Mouse (Mus musculus): ENCODE measurements around the gene Gli2. TPM values are rescaled to one million over a fixed set of nuclear protein-coding genes. Genes with fewer than 3 reads are reported as not detected.

The Gli2 gene
- polyA plus RNA-seq, 1 experiment from 2014 or later = 1.1 TPM

DNA sequence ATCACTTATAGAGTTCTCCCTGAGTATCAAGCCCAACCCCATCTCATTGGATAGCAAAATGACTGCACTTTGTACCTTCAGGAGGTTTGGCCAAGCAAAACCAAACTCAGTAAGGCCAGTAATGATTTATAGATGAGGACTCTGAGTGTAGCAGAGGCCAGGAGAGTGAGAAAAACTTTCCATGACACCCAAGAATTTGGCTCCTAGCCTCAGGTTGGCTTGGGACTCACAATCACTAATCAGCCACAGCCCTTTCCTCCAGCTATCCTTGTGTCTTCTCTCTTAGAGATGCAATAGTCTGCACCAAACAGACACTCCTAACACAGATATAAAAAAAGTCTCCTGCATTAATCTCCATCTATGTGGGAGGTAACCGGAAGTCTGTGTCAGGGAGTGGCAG lies 31.1 kb downstream of the Gli2 start:
- WGBS = 93% methylated on average over 1 of the region's 1 CpGs
- no peak for ATAC-seq
- H3K36me3 ChIP-seq (ENCODE audit: control insufficient read depth, insufficient read depth, low read length) = no peaks in the 10 kb centered on the region

DNA sequence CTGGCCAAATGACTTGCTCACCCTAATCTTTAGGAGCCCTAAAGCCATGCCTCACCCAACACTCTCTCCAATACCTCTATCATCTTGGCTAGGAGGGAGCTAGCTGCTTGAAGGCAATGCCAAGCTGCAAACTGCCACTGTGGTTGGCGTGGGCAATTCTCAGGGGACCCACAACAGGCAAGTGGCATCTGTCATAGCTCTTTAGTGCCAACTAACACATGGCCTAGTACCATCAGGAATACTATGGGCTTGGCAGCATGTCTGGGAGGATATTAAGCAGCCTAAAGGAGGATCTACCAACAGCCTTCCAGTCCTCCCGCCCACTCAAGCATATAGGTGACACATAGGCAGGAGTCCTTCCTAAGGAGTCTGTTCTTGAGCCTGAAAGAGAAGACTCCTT lies 33.3 kb downstream of the Gli2 start:
- no peak for ATAC-seq

More for the DNA sequence above, 31.1 kb downstream of the Gli2 start:
- Histone ChIP-seq H3K4me2 (ENCODE audit: low read length) (no peak overlapping the region), H3K9me3 (replicated peaks; ENCODE audit: control insufficient read depth, low read length, poor library complexity, severe bottlenecking) (no peaks in the 10 kb centered on the region), H3K27me3 (ENCODE audit: control insufficient read depth, insufficient read depth, low read depth, low read length) (no peaks in the 10 kb centered on the region), H3K9ac (ENCODE audit: low read depth, low read length) (no peak overlapping the region), H3K4me1 (ENCODE audit: control insufficient read depth, insufficient read depth, low read length) (no peaks in the 10 kb centered on the region), H3K27ac (ENCODE audit: low read length) (no peak overlapping the region), H3K4me3 (ENCODE audit: low read depth, low read length) (no peak overlapping the region)

GRCm38 (mm10) chr1:119019056-119019455 lies 34.4 kb downstream of the Gli2 start:
- Histone ChIP-seq H3K4me1 (ENCODE audit: control insufficient read depth, insufficient read depth, low read length) (no peaks in the 10 kb centered on the region), H3K36me3 (ENCODE audit: control insufficient read depth, insufficient read depth, low read length) (no peaks in the 10 kb centered on the region)
- no peak for ATAC-seq

More for the DNA sequence above, 33.3 kb downstream of the Gli2 start:
- H3K27ac ChIP-seq (ENCODE audit: low read length) = no peak overlapping the region
- H3K36me3 ChIP-seq (ENCODE audit: control insufficient read depth, insufficient read depth, low read length) = no peaks in the 10 kb centered on the region
- H3K4me1 ChIP-seq (ENCODE audit: control insufficient read depth, insufficient read depth, low read length) = no peaks in the 10 kb centered on the region
- H3K4me2 ChIP-seq (ENCODE audit: low read length) = no peak overlapping the region
- WGBS = 84% methylated on average over 2 of the region's 2 CpGs
- no peaks in the 10 kb centered on the region for H3K9me3 ChIP-seq (replicated peaks; ENCODE audit: control insufficient read depth, low read length, poor library complexity, severe bottlenecking)
- no peaks in the 10 kb centered on the region for H3K27me3 ChIP-seq (ENCODE audit: control insufficient read depth, insufficient read depth, low read depth, low read length)
- H3K4me3 ChIP-seq (ENCODE audit: low read depth, low read length) = no peak overlapping the region
- H3K9ac ChIP-seq (ENCODE audit: low read depth, low read length) = no peak overlapping the region

DNA sequence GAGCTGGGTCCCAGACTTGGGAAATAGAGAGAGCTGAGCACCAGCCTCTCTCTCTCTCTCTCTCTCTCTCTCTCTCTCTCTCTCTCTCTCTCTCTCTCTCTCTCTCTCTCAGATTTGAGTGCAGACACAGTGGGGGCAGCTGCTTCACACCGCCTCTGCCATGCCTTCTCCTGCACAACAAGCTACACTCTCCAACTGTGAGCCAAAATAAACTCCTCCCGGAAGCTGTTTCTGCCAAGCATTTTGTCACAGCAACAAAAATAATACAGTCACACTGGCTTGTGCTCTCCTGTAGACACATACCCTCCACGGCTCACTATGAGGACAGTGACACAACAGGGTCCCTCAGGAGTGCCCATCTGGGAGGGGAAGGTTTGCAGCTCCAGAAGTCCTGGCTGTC lies 36.6 kb downstream of the Gli2 start:
- no peaks in the 10 kb centered on the region for H3K36me3 ChIP-seq (ENCODE audit: control insufficient read depth, insufficient read depth, low read length)
- no peak overlapping the region for H3K4me2 ChIP-seq (ENCODE audit: low read length)
- H3K4me1 ChIP-seq (ENCODE audit: control insufficient read depth, insufficient read depth, low read length) = no peaks in the 10 kb centered on the region
- no peak overlapping the region for H3K4me3 ChIP-seq (ENCODE audit: low read depth, low read length)
- H3K9ac ChIP-seq (ENCODE audit: low read depth, low read length) = no peak overlapping the region
- no peaks in the 10 kb centered on the region for H3K9me3 ChIP-seq (replicated peaks; ENCODE audit: control insufficient read depth, low read length, poor library complexity, severe bottlenecking)
- ATAC-seq = no peak
- H3K27ac ChIP-seq (ENCODE audit: low read length) = no peak overlapping the region
- no peaks in the 10 kb centered on the region for H3K27me3 ChIP-seq (ENCODE audit: control insufficient read depth, insufficient read depth, low read depth, low read length)
- WGBS = 90% methylated on average over 3 of the region's 3 CpGs

More at GRCm38 (mm10) chr1:119019056-119019455, 34.4 kb downstream of the Gli2 start:
- H3K9ac ChIP-seq (ENCODE audit: low read depth, low read length) = no peak overlapping the region
- no peaks in the 10 kb centered on the region for H3K27me3 ChIP-seq (ENCODE audit: control insufficient read depth, insufficient read depth, low read depth, low read length)
- H3K27ac ChIP-seq (ENCODE audit: low read length) = no peak overlapping the region
- no peak overlapping the region for H3K4me3 ChIP-seq (ENCODE audit: low read depth, low read length)
- no peak overlapping the region for H3K4me2 ChIP-seq (ENCODE audit: low read length)
- H3K9me3 ChIP-seq (replicated peaks; ENCODE audit: control insufficient read depth, low read length, poor library complexity, severe bottlenecking) = no peaks in the 10 kb centered on the region

DNA sequence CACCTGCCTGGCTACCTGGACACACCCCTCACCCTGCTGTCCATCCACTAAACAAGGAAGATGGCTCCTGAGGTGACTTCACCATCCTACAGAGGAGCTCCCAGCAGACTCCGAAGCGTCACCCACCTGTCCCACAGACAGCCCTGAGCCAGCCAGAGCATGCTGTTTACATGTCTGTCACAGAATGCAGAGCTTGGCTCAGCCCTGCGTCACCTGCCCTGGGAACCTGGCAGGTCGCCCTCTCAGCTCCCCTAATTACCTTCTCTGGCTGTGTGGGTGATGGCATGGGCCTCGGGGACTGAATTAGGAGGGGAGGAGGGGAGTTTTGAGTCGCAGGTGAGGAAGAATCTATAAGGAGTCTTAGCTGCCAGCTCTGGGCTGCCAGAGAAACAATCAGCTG lies 38.3 kb downstream of the Gli2 start:
- Histone ChIP-seq H3K9ac (ENCODE audit: low read depth, low read length) (no peak overlapping the region), H3K4me2 (ENCODE audit: low read length) (no peak overlapping the region), H3K36me3 (ENCODE audit: control insufficient read depth, insufficient read depth, low read length) (no peaks in the 10 kb centered on the region), H3K27ac (ENCODE audit: low read length) (no peak overlapping the region), H3K27me3 (ENCODE audit: control insufficient read depth, insufficient read depth, low read depth, low read length) (no peaks in the 10 kb centered on the region), H3K4me1 (ENCODE audit: control insufficient read depth, insufficient read depth, low read length) (no peaks in the 10 kb centered on the region), H3K4me3 (ENCODE audit: low read depth, low read length) (no peak overlapping the region), H3K9me3 (replicated peaks; ENCODE audit: control insufficient read depth, low read length, poor library complexity, severe bottlenecking) (no peaks in the 10 kb centered on the region)
- WGBS = 84% methylated on average over 6 of the region's 6 CpGs
- no peak for ATAC-seq

DNA sequence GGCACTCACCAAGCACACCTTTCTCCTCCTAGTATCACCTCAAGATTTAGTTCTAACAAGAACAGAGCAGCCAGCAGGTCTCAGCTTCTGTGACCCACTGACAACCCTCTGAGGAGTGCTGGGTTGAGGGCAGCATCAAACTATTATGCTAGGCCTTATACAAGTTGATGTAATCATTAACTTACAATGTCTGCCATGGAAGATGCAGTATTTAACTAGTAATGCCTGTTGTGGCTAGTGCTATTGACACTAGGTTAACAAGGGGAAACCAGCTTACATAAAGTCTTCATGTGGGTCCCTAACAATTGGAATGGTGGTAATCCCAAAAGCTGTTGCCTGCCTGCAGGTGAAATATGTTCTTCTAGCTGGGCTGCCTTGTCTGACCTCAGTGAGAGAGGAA lies 44.5 kb downstream of the Gli2 start:
- no peak for ATAC-seq
- Histone ChIP-seq H3K27me3 (ENCODE audit: control insufficient read depth, insufficient read depth, low read depth, low read length) (no peaks in the 10 kb centered on the region), H3K36me3 (ENCODE audit: control insufficient read depth, insufficient read depth, low read length) (no peaks in the 10 kb centered on the region), H3K27ac (ENCODE audit: low read length) (no peak overlapping the region), H3K4me2 (ENCODE audit: low read length) (no peak overlapping the region), H3K4me1 (ENCODE audit: control insufficient read depth, insufficient read depth, low read length) (no peaks in the 10 kb centered on the region), H3K9ac (ENCODE audit: low read depth, low read length) (no peak overlapping the region), H3K4me3 (ENCODE audit: low read depth, low read length) (no peak overlapping the region), H3K9me3 (replicated peaks; ENCODE audit: control insufficient read depth, low read length, poor library complexity, severe bottlenecking) (no peaks in the 10 kb centered on the region)

DNA sequence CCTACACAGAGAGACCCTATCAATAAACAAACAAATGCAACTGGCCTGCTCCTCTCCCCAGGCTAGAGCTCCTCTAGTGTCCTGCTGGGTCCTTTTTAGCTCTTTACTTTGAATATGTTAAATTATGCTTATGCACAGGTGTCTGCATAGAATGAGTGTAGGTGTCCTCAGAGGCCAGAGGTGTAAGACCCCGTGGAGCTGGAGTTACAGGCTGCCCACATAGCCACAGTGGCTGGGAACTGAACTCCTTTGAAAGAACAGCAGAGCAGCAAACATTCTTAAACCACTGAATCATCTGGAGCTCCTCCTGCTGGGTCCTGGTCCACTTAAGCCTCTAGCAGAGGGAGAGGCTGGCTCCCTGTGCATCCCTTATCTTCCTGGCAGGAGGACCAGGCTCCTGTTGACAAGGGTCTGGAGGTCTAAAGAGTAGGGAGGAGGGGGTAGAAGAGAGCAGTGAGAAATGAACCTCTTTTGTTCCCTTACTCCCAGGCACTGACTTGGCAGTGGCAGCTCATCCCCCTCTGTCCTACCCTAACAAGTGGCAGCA lies 49.5 kb downstream of the Gli2 start:
- Histone ChIP-seq H3K4me3 (ENCODE audit: low read depth, low read length) (no peak overlapping the region), H3K27me3 (ENCODE audit: control insufficient read depth, insufficient read depth, low read depth, low read length) (no peaks in the 10 kb centered on the region), H3K4me2 (ENCODE audit: low read length) (no peak overlapping the region), H3K4me1 (ENCODE audit: control insufficient read depth, insufficient read depth, low read length) (no peaks in the 10 kb centered on the region), H3K9me3 (replicated peaks; ENCODE audit: control insufficient read depth, low read length, poor library complexity, severe bottlenecking) (no peaks in the 10 kb centered on the region), H3K36me3 (ENCODE audit: control insufficient read depth, insufficient read depth, low read length) (no peaks in the 10 kb centered on the region), H3K9ac (ENCODE audit: low read depth, low read length) (no peak overlapping the region), H3K27ac (ENCODE audit: low read length) (no peak overlapping the region)
- ATAC-seq = 0 out of 2 replicates have a peak, but pooled peaks have one; percentile 36
- 40% methylated on average over 1 of the region's 1 CpGs for WGBS

DNA sequence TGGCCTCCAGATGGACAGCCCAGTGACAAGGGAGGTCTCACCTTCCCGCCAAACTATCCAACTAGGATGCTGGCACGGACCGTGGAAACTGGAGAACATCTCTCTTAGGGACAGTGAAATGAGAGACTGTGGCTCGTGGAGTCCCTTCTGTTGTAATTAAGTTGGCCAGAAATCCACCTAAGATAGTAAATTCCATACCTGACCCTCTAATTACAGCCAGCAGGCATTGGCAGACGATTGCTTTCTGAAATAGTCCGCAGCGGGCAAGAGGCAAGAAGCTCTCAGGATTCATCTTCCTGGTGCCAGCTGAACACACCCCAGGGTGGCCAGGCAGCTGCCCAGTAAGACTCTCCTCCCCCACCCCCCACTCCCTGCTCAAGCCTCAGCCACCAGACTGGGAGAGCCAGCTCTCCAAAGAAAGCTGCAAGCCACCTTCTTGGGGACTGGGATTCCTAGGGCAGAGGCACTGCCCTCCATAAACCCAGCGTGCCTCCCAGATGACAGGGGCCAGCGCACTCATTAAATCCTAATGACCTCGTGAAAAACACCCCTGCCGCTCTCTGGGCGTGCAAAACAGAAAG lies 51.9 kb downstream of the Gli2 start:
- H3K4me1 ChIP-seq (ENCODE audit: control insufficient read depth, insufficient read depth, low read length) = no peaks in the 10 kb centered on the region
- H3K9ac ChIP-seq (ENCODE audit: low read depth, low read length) = no peak overlapping the region
- no peaks in the 10 kb centered on the region for H3K36me3 ChIP-seq (ENCODE audit: control insufficient read depth, insufficient read depth, low read length)
- no peaks in the 10 kb centered on the region for H3K9me3 ChIP-seq (replicated peaks; ENCODE audit: control insufficient read depth, low read length, poor library complexity, severe bottlenecking)
- no peak overlapping the region for H3K4me3 ChIP-seq (ENCODE audit: low read depth, low read length)
- H3K27me3 ChIP-seq (ENCODE audit: control insufficient read depth, insufficient read depth, low read depth, low read length) = no peaks in the 10 kb centered on the region
- H3K4me2 ChIP-seq (ENCODE audit: low read length) = no peak overlapping the region
- WGBS = 39% methylated on average over 12 of the region's 12 CpGs
- H3K27ac ChIP-seq (ENCODE audit: low read length) = no peak overlapping the region
- ATAC-seq = no peak

- no peaks in the 10 kb centered on the region for H3K4me1 ChIP-seq (ENCODE audit: control insufficient read depth, insufficient read depth, low read length)
- no peak overlapping the region for H3K4me3 ChIP-seq (ENCODE audit: low read depth, low read length)
- WGBS = 90% methylated on average over 8 of the region's 8 CpGs
- H3K27ac ChIP-seq (ENCODE audit: low read length) = no peak overlapping the region
- H3K9me3 ChIP-seq (replicated peaks; ENCODE audit: control insufficient read depth, low read length, poor library complexity, severe bottlenecking) = no peaks in the 10 kb centered on the region
- H3K36me3 ChIP-seq (ENCODE audit: control insufficient read depth, insufficient read depth, low read length) = no peaks in the 10 kb centered on the region
- no peak overlapping the region for H3K9ac ChIP-seq (ENCODE audit: low read depth, low read length)
- no peaks in the 10 kb centered on the region for H3K27me3 ChIP-seq (ENCODE audit: control insufficient read depth, insufficient read depth, low read depth, low read length)
- H3K4me2 ChIP-seq (ENCODE audit: low read length) = no peak overlapping the region
- no peak for ATAC-seq
Measured at GRCm38 (mm10) chr1:118994482-118995105, 58.8 kb downstream of the Gli2 start.

Data from midbrain, embryonic 16.5 days (tissue).